Mouse (Mus musculus) thymus, postnatal 10 days (tissue): ENCODE measurements around the gene Zdhhc14.
"Not testable (repeated sequence)": the region's sequence is repeated elsewhere in the genome, so short reads cannot be mapped to it uniquely, and the experiment has no call there.

Experiments used
- DNase-seq, 2 experiments: peaks; one replicate each; pipeline ENCODE4 v3.0.0; 2021; ENCODE audit warnings: low spot score in 2 of 2

The Zdhhc14 gene

GRCm38 (mm10) chr17:5606151-5606591, 113.8 kb downstream of the Zdhhc14 start:
- DNase-seq = no peak

- no peak for DNase-seq
Observed at GRCm38 (mm10) chr17:5607352-5607751, 115.0 kb downstream of the Zdhhc14 start.

DNA sequence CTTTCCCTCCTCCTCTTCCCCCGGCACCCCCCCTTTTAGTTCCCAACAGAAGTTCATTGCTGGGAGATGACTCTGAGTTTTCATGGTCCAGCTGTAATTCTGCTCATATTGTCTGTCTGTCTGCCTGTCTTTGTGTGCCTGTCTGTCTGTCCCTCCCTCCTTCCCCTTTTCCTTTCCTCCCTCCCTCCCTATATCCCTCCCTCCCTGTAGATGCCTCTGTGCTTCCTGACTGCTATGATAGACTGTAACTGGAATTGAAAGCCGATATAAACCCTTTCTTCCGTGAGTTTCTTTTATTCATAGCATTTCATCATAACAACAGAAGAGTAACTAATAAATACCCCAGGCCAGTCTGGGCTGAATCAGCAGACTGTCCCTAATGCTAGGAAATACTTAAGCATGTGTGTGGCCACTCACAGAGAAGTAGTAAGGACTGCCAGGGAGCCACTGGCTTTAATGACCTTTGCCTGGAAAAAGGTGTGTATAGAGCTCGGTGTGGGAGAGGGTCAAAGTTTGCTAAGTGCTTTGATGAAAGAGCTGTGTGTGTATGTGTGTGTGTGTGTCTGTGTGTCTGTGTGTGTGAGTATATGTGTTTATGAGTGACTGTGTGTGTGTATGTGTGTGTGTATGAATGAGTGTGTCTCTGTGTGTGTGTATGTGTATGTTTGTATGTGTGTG, 117.7 kb downstream of the Zdhhc14 start:
- no peak for DNase-seq

- no peak for DNase-seq
Observed at GRCm38 (mm10) chr17:5612236-5612635, 119.9 kb downstream of the Zdhhc14 start.

GRCm38 (mm10) chr17:5614771-5615318, 122.5 kb downstream of the Zdhhc14 start:
- no peak for DNase-seq

GRCm38 (mm10) chr17:5621626-5622591, 129.6 kb downstream of the Zdhhc14 start:
- DNase-seq = no peak

DNA sequence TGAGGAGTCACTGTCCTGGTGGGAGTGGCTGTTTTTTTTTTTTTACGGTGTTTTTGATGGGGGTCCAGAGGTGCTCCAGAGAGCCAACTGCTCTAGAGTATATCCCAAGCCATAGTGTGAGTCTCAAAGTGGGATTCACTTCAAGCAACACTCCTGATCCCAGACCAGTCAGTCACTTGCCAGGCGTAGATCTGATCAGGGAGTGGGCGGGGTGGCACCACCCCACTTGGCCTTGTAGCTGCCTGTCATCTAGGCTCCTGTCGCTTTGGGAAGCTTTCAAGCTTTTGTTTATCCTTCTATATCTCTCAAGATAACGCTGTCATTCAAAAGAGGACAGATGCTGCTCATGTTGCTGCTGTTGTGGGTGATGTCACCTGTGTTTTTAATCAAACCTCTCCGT, 130.4 kb downstream of the Zdhhc14 start:
- DNase-seq = no peak

GRCm38 (mm10) chr17:5623181-5623580, 130.8 kb downstream of the Zdhhc14 start:
- DNase-seq = no peak

DNA sequence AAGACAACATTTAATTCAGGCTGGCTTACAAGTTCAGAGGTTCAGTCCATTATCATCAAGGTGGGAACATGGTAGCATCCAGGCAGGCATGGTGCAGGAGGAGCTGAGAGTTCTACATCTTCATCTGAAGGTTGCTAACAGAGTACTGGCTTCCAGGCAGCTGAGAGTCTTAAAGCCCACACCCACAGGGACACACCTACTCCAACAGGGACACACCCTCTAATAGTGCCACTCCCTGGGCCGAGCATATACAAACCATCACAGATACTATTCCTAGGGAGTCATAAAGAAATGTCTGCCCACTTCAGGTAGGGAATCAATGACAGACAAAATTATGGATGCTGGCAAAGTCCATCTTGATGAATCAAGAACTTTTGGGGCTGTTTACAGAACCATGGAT, 132.5 kb downstream of the Zdhhc14 start:
- DNase-seq = not testable (repeated sequence)

DNA sequence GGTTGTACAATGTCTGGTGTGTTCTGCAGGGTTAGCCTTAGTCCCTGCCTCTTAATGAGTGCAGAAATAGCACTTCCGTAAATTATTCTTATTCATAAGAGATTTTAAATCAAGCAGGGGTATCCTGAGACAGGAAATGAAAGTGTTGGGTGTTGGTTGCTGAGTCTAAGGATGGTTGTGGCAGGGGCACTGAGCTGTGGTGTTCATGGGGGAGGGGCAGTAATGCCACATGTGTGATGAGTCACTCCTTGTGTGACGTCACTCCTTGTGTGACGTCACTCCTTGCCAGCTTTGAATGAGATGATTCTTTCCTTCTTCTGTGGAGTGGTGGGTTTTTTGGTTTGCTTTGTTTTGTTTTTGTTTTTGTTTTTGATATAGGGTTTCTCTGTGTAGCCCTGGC, 134.0 kb downstream of the Zdhhc14 start:
- no peak for DNase-seq

- no peak for DNase-seq
Observed at GRCm38 (mm10) chr17:5627664-5628063, 135.3 kb downstream of the Zdhhc14 start.

- no peak for DNase-seq
Observed at GRCm38 (mm10) chr17:5629651-5630050, 137.3 kb downstream of the Zdhhc14 start.

DNA sequence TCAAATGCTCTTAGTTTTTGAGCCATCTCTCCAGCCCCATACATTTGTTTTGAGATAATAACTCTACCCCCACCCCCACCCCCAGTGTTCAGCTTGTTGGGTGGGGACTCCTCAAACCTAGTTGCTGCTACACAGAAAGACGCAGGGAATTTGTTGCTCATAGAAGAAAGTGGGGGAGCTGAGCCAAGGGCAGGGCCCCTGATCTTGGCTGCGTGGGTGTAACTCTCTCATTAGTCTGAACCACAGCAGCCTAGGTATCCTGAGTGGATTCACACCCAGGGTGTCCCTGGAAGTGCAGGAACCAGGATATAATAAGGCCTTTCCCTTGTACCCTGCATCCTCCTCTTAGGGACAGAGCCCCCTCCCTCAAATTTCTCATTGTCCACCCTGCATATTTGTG, 142.9 kb downstream of the Zdhhc14 start:
- no peak for DNase-seq

DNA sequence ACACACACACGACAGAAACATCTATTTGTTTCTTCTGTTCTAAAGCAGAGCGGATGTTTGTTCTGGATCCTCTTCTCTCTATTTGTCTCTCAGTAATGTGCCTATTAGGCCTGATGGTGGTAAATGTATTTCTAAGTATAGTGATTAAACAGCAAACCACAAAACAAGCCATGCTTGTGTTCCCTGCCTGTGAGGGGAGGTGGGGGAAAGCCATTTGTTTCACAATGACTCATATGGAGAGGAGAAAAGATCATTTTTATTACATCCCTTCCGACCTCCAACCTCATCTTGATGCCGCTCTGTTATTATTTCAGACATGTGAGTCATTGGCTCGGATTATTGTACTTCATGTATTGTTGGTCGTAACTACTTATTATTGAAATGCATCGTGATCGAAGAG, 149.1 kb downstream of the Zdhhc14 start:
- DNase-seq = no peak

GRCm38 (mm10) chr17:5642918-5643721, 150.8 kb downstream of the Zdhhc14 start:
- no peak for DNase-seq

DNA sequence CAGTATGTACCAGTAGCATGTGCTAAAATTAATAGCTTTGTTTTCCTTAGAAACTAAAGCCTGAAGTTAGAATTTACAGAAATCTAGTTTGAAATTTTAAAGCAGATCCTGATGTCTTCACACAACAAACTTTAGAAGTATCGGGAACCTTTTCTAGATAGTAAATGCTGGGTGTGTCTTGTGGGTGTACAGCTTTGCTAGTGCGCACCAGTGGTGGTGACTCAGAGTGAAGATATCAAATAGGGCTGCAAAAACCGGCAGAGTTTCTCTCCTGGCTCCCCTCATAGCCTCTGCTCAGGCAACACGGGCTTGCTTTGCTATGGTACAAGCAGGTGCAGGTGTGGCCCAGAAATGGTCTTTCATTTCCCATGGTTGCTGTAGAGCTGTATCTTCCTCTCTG, 157.8 kb downstream of the Zdhhc14 start:
- DNase-seq = peak in 1 of 2 experiments; percentile 13

DNA sequence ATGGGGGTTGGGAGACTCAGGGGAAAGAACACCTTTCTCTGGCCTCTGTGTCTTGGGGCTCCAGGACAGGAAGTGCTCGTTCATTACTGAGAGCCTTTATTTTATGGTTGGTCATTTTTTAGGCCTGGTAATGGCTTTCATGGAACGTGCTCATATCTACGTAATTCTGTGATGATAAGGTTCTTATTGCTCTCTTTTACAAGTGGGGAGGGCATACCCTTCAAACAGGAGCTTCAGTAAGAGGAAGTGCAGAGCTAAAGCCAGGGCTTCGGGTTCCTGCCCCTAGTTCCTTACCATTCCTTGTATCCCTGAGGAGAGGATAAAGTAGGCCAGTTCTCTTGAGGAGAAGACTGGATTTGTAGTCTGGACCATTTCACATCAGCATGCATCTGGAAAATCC, 158.3 kb downstream of the Zdhhc14 start:
- DNase-seq = no peak

GRCm38 (mm10) chr17:5651551-5651950, 159.2 kb downstream of the Zdhhc14 start:
- DNase-seq = no peak

- no peak for DNase-seq
Observed at GRCm38 (mm10) chr17:5653981-5654380, 161.6 kb downstream of the Zdhhc14 start.

- no peak for DNase-seq
Observed at GRCm38 (mm10) chr17:5655536-5655935, 163.2 kb downstream of the Zdhhc14 start.

DNA sequence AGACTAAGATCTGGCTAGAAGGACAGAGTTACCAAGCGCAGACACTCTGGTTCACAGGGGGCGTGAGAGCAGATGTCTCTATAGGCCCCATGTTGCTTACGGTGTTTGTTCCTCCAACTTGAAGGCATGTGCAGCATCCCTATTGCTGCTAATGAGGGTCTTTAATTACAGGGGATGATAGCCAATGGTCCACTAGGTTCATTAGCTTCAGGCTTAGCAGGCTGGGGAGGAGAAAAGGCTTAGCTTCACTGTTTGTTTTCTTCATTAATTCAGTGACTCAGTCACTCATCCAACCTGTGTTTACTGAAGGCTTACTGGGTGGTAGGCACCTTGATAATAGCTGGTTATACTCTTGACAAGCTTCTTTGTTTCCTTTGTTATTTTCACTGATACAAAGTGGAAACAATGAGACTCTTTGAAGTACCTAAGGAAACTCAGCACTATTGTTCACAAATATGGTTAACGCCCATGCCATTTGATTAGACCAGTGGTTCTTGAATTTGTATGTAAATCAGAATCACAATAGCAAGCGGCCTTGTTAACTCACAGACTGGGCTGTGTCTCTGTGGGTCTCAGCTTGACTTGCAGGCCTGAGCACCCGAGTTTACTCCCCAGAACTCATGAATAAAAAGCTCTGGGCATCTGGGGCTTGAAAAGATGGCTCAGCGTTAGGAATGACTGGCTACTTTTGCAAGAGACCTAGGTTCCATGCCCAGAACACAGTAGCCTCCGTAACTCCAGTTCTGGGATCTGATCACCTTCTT, 168.1 kb downstream of the Zdhhc14 start:
- DNase-seq = no peak
